Mouse (Mus musculus): ENCODE data around the gene Gm6377. TPM values are rescaled to one million over a fixed set of nuclear protein-coding genes. Genes with fewer than 3 reads are reported as not detected.

The Gm6377 gene
- not detected for total RNA-seq (2021)

- no peak for DNase-seq (ENCODE audit: extremely low spot score in 1 of 2, low spot score in 2 of 2)
- intact Hi-C loops (cut with DNase I), result no loop called here
Observed at GRCm38 (mm10) chrX:109196468-109196867, at the start of gene Gm6377. Gene Gm6377 (plus strand): TSS chrX:109196756.

- intact Hi-C loops (cut with DNase I), result no loop called here
- DNase-seq (ENCODE audit: extremely low spot score in 1 of 2, low spot score in 2 of 2), result no peak
Observed at GRCm38 (mm10) chrX:109147108-109147507, 49.4 kb upstream of the Gm6377 start.

GRCm38 (mm10) chrX:109151228-109151627 lies 45.3 kb upstream of the Gm6377 start:
- DNase-seq (ENCODE audit: extremely low spot score in 1 of 2, low spot score in 2 of 2), result no peak
- intact Hi-C loops (cut with DNase I), result no loop called here

- DNase-seq (ENCODE audit: extremely low spot score in 1 of 2, low spot score in 2 of 2), result no peak
Observed at GRCm38 (mm10) chrX:109160326-109160725, 36.2 kb upstream of the Gm6377 start.

GRCm38 (mm10) chrX:109160901-109161300 lies 35.7 kb upstream of the Gm6377 start:
- intact Hi-C loops (cut with DNase I), result no loop called here
- DNase-seq (ENCODE audit: extremely low spot score in 1 of 2, low spot score in 2 of 2), result no peak

More at GRCm38 (mm10) chrX:109160326-109160725, 36.2 kb upstream of the Gm6377 start:
- intact Hi-C loops (cut with DNase I), result no loop called here

- peak in 1 of 2 experiments; percentile 28 for DNase-seq (ENCODE audit: extremely low spot score in 1 of 2, low spot score in 2 of 2)
- intact Hi-C loops (cut with DNase I), result no loop called here
Observed at GRCm38 (mm10) chrX:109175038-109175437, 21.5 kb upstream of the Gm6377 start.

GRCm38 (mm10) chrX:109175470-109175869 lies 21.1 kb upstream of the Gm6377 start:
- DNase-seq (ENCODE audit: extremely low spot score in 1 of 2, low spot score in 2 of 2), result no peak
- intact Hi-C loops (cut with DNase I), result no loop called here

GRCm38 (mm10) chrX:109184706-109185478 lies 11.7 kb upstream of the Gm6377 start:
- DNase-seq (ENCODE audit: extremely low spot score in 1 of 2, low spot score in 2 of 2), result no peak
- intact Hi-C loops (cut with DNase I), result no loop called here

GRCm38 (mm10) chrX:109189607-109190006 lies 6.9 kb upstream of the Gm6377 start:
- intact Hi-C loops (cut with DNase I), result no loop called here
- DNase-seq (ENCODE audit: extremely low spot score in 1 of 2, low spot score in 2 of 2), result no peak

- intact Hi-C loops (cut with DNase I), result no loop called here
- DNase-seq (ENCODE audit: extremely low spot score in 1 of 2, low spot score in 2 of 2), result peak in 1 of 2 experiments; percentile 36
Observed at GRCm38 (mm10) chrX:109190969-109191368, 5.6 kb upstream of the Gm6377 start.

- peak in 1 of 2 experiments; percentile 16 for DNase-seq (ENCODE audit: extremely low spot score in 1 of 2, low spot score in 2 of 2)
- intact Hi-C loops (cut with DNase I), result no loop called here
Observed at GRCm38 (mm10) chrX:109191436-109191835, 5.1 kb upstream of the Gm6377 start.

GRCm38 (mm10) chrX:109207843-109208242 lies 11.3 kb downstream of the Gm6377 start:
- intact Hi-C loops (cut with DNase I), result no loop called here

GRCm38 (mm10) chrX:109228720-109229119 lies 32.2 kb downstream of the Gm6377 start:
- intact Hi-C loops (cut with DNase I), result no loop called here
- no peak for DNase-seq (ENCODE audit: extremely low spot score in 1 of 2, low spot score in 2 of 2)

More at GRCm38 (mm10) chrX:109207843-109208242, 11.3 kb downstream of the Gm6377 start:
- DNase-seq (ENCODE audit: extremely low spot score in 1 of 2, low spot score in 2 of 2), result no peak

GRCm38 (mm10) chrX:109235383-109236036 lies 39.0 kb downstream of the Gm6377 start:
- no peak for DNase-seq (ENCODE audit: extremely low spot score in 1 of 2, low spot score in 2 of 2)
- intact Hi-C loops (cut with DNase I), result no loop called here

GRCm38 (mm10) chrX:109238163-109238562 lies 41.6 kb downstream of the Gm6377 start:
- intact Hi-C loops (cut with DNase I), result no loop called here
- no peak for DNase-seq (ENCODE audit: extremely low spot score in 1 of 2, low spot score in 2 of 2)

Other genes starting within 250 kb of the Gm6377 start
- 1 to 10 TPM; 3.5 to 4.5 TPM for gene Hmgn5, start 183.4 kb upstream of the Gm6377 start, total RNA-seq (2021)
- gene Sh3bgrl, start 101.4 kb upstream of the Gm6377 start, total RNA-seq (2021), result 100 to 1,000 TPM in 1 of 2 experiments, 10 to 100 TPM in 1; 90.1 to 101 TPM

All from left cerebral cortex, postnatal 10 days (tissue).